Mouse (Mus musculus): ENCODE results near the gene Ilf2. TPM values are rescaled to one million over a fixed set of nuclear protein-coding genes. Genes with fewer than 3 reads are reported as not detected.

Gene Ilf2
- total and polyA plus RNA-seq, 2 experiments = 6.9 to 13.2 TPM

DNA sequence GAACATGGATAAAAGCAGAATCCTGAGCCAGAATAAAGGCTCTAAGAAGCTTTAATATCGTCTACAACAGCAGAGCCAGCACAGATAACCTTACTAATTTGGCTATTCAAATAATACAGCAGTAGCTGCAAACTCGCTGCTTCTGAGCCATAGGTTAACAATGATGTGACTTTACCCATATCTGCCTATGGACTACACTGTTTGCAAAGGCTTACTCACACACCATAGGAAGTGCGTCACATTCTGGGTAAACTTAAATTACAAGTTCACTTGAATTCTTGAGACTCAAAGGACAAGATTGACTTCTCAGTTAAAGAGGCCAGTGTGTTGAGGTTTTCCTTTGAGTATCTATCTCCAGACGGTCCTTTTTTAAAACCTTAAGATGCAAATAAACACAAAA is 27.5 kb downstream of the Ilf2 start:
- WGBS = 88% methylated on average over 4 of the region's 4 CpGs
- Histone ChIP-seq H3K36me3 (ENCODE audit: control insufficient read depth, insufficient read depth, low read length) (peaks cover 73% of the 10 kb centered on the region), H3K9ac (ENCODE audit: low read depth, low read length) (no peak overlapping the region), H3K27ac (replicated peaks; ENCODE audit: insufficient read depth, low read depth, low read length) (no peak overlapping the region), H3K27me3 (ENCODE audit: control insufficient read depth, insufficient read depth, low read length) (no peaks in the 10 kb centered on the region), H3K4me1 (ENCODE audit: control insufficient read depth, insufficient read depth, low read length) (peaks cover 8% of the 10 kb centered on the region), H3K4me3 (ENCODE audit: insufficient read depth, low read depth, low read length) (no peak overlapping the region), H3K79me2 (ENCODE audit: control insufficient read depth, insufficient read depth, low read length) (no peaks in the 10 kb centered on the region; the same call in 1 of the 2 replicates)
- no peak for TF ChIP-seq POLR2A (IDR thresholded peaks at IDR 0.05; ENCODE audit: extremely low read depth, insufficient read depth, low read length)
- no peak for TF ChIP-seq CTCF (IDR thresholded peaks at IDR 0.05; ENCODE audit: low read depth, low read length)
- no peak for DNase-seq (ENCODE audit: extremely low read depth, low read depth, low spot score)

- H3K27me3 ChIP-seq (ENCODE audit: control insufficient read depth, insufficient read depth, low read length) = no peaks in the 10 kb centered on the region
- no peak overlapping the region for H3K9ac ChIP-seq (ENCODE audit: low read depth, low read length)
- peaks cover 8% of the 10 kb centered on the region for H3K4me1 ChIP-seq (ENCODE audit: control insufficient read depth, insufficient read depth, low read length)
- no peak for TF ChIP-seq POLR2A (IDR thresholded peaks at IDR 0.05; ENCODE audit: extremely low read depth, insufficient read depth, low read length)
- no peaks in the 10 kb centered on the region; the same call in 1 of the 2 replicates for H3K79me2 ChIP-seq (ENCODE audit: control insufficient read depth, insufficient read depth, low read length)
- H3K4me3 ChIP-seq (ENCODE audit: insufficient read depth, low read depth, low read length) = no peak overlapping the region
- peaks cover 60% of the 10 kb centered on the region for H3K36me3 ChIP-seq (ENCODE audit: control insufficient read depth, insufficient read depth, low read length)
- no peak overlapping the region for H3K27ac ChIP-seq (replicated peaks; ENCODE audit: insufficient read depth, low read depth, low read length)
- no peak for DNase-seq (ENCODE audit: extremely low read depth, low read depth, low spot score)
- WGBS = 97% methylated on average over 5 of the region's 5 CpGs
Observed at GRCm38 (mm10) chr3:90505216-90505615, 29.3 kb downstream of the Ilf2 start.

DNA sequence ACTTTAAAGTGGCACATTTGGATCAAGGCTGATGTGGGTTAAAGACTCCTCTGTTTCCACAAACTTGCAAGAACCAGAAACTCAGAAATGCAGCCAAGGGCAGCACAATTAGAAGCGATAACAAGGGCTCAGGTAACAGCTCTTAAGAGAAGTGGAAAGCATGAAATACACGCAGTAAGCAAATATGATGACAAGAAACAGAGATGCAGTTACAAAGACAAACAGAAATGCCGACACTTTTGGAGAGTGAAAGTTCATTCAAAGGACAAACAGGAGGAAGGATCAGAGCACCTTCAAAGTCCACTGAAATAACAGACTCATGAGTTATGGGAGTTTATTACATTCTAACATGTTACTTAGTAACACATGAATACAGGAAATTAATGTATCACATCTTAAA is 30.4 kb downstream of the Ilf2 start:
- Histone ChIP-seq H3K36me3 (ENCODE audit: control insufficient read depth, insufficient read depth, low read length) (peaks cover 54% of the 10 kb centered on the region), H3K9ac (ENCODE audit: low read depth, low read length) (no peak overlapping the region), H3K4me1 (ENCODE audit: control insufficient read depth, insufficient read depth, low read length) (peaks cover 8% of the 10 kb centered on the region), H3K27ac (replicated peaks; ENCODE audit: insufficient read depth, low read depth, low read length) (no peak overlapping the region), H3K4me3 (ENCODE audit: insufficient read depth, low read depth, low read length) (no peak overlapping the region), H3K27me3 (ENCODE audit: control insufficient read depth, insufficient read depth, low read length) (no peaks in the 10 kb centered on the region), H3K79me2 (ENCODE audit: control insufficient read depth, insufficient read depth, low read length) (no peaks in the 10 kb centered on the region; the same call in 1 of the 2 replicates)
- 22% methylated on average over 3 of the region's 3 CpGs for WGBS
- TF ChIP-seq POLR2A (IDR thresholded peaks at IDR 0.05; ENCODE audit: extremely low read depth, insufficient read depth, low read length) = no peak
- no peak for TF ChIP-seq CTCF (IDR thresholded peaks at IDR 0.05; ENCODE audit: low read depth, low read length)
- DNase-seq (ENCODE audit: extremely low read depth, low read depth, low spot score) = peak; percentile 54

- Histone ChIP-seq H3K27ac (replicated peaks; ENCODE audit: insufficient read depth, low read depth, low read length) (peak overlapping the region; percentile 66), H3K36me3 (ENCODE audit: control insufficient read depth, insufficient read depth, low read length) (peaks cover 36% of the 10 kb centered on the region), H3K4me3 (ENCODE audit: insufficient read depth, low read depth, low read length) (peak overlapping the region; percentile 76), H3K79me2 (ENCODE audit: control insufficient read depth, insufficient read depth, low read length) (no peaks in the 10 kb centered on the region; the same call in 1 of the 2 replicates), H3K27me3 (ENCODE audit: control insufficient read depth, insufficient read depth, low read length) (no peaks in the 10 kb centered on the region), H3K4me1 (ENCODE audit: control insufficient read depth, insufficient read depth, low read length) (peaks cover 12% of the 10 kb centered on the region), H3K9ac (ENCODE audit: low read depth, low read length) (peak overlapping the region; percentile 94)
- DNase-seq (ENCODE audit: extremely low read depth, low read depth, low spot score) = peak; percentile 45
- TF ChIP-seq CTCF (IDR thresholded peaks at IDR 0.05; ENCODE audit: low read depth, low read length) (no peak), POLR2A (IDR thresholded peaks at IDR 0.05; ENCODE audit: extremely low read depth, insufficient read depth, low read length) (no peak)
- under 1% methylated on average over 20 of the region's 20 CpGs for WGBS
Observed at GRCm38 (mm10) chr3:90508287-90508949, 32.5 kb downstream of the Ilf2 start.

GRCm38 (mm10) chr3:90508950-90509746 is 33.2 kb downstream of the Ilf2 start, which contains the start of gene Chtop:
Gene Chtop, minus strand, starts transcription at chr3:90509498.
- Histone ChIP-seq H3K4me1 (ENCODE audit: control insufficient read depth, insufficient read depth, low read length) (peaks cover 14% of the 10 kb centered on the region), H3K27ac (replicated peaks; ENCODE audit: insufficient read depth, low read depth, low read length) (peak within 1 kb of the TSS; percentile 85), H3K9ac (ENCODE audit: low read depth, low read length) (peak within 1 kb of the TSS; percentile 94), H3K79me2 (ENCODE audit: control insufficient read depth, insufficient read depth, low read length) (no peaks in the 10 kb centered on the region; the same call in 1 of the 2 replicates), H3K36me3 (ENCODE audit: control insufficient read depth, insufficient read depth, low read length) (peaks cover 29% of the 10 kb centered on the region), H3K27me3 (ENCODE audit: control insufficient read depth, insufficient read depth, low read length) (no peaks in the 10 kb centered on the region), H3K4me3 (ENCODE audit: insufficient read depth, low read depth, low read length) (peak within 1 kb of the TSS; percentile 76)
- WGBS = under 1% methylated on average over 66 of the region's 66 CpGs
- no peak for TF ChIP-seq CTCF (IDR thresholded peaks at IDR 0.05; ENCODE audit: low read depth, low read length)
- TF ChIP-seq POLR2A (IDR thresholded peaks at IDR 0.05; ENCODE audit: extremely low read depth, insufficient read depth, low read length) = peak; percentile 34; the same call in 1 of the 2 replicates
- peak; percentile 96 for DNase-seq (ENCODE audit: extremely low read depth, low read depth, low spot score)

Measured in liver, adult 2 months (tissue).